Mouse (Mus musculus) monocyte, adult 5-6 weeks (primary cell): Measurements from ENCODE around the gene Adamtsl4. TPM values are rescaled to one million over a fixed set of nuclear protein-coding genes. Genes with fewer than 3 reads are reported as not detected.

Experiments used
- ATAC-seq: fragments of 153-309, 156-312 bp; replicated peaks from 2 replicates; pipeline ENCODE4 v1.8.0; 2017; ENCODE audit warnings: mild to moderate bottlenecking; ENCODE audit not compliant: low TSS enrichment, insufficient number of reproducible peaks, severe bottlenecking, poor library complexity, low FRiP score
- total RNA-seq: library from RNA; stranded (forward); fragments of 200-1000, 200-491, 200-594 nt; gene quantifications from 3 replicates; pipeline ENCODE4 v1.2.3, GENCODE M21; 2017

The Adamtsl4 gene
- total RNA-seq, 1 experiment from 2014 or later, result 0.38 TPM

GRCm38 (mm10) chr3:95651391-95652203 is 36.1 kb downstream of the Adamtsl4 start:
- 0 out of 2 replicates have a peak, but pooled peaks have one; percentile 2 for ATAC-seq

- peak; percentile 13 for ATAC-seq
Observed at GRCm38 (mm10) chr3:95651033-95651373, 36.7 kb downstream of the Adamtsl4 start.

GRCm38 (mm10) chr3:95650276-95651032 is 37.3 kb downstream of the Adamtsl4 start:
- peak; percentile 44 for ATAC-seq

GRCm38 (mm10) chr3:95648016-95648415 is 39.7 kb downstream of the Adamtsl4 start:
- no peak for ATAC-seq

- peak; percentile 95 for ATAC-seq
Observed at GRCm38 (mm10) chr3:95645313-95646235, 42.1 kb downstream of the Adamtsl4 start.

- no peak for ATAC-seq
Observed at GRCm38 (mm10) chr3:95643097-95643496, 44.6 kb downstream of the Adamtsl4 start.

GRCm38 (mm10) chr3:95639694-95640093 is 48.0 kb downstream of the Adamtsl4 start:
- ATAC-seq, result no peak

- ATAC-seq, result no peak
Observed at GRCm38 (mm10) chr3:95636072-95636471, 51.6 kb downstream of the Adamtsl4 start.

GRCm38 (mm10) chr3:95635636-95636035 is 52.1 kb downstream of the Adamtsl4 start:
- ATAC-seq, result no peak

- ATAC-seq, result peak; percentile 47
Observed at GRCm38 (mm10) chr3:95632648-95633588, 54.8 kb downstream of the Adamtsl4 start.

GRCm38 (mm10) chr3:95631304-95631703 is 56.4 kb downstream of the Adamtsl4 start:
- no peak for ATAC-seq

GRCm38 (mm10) chr3:95630856-95631255 is 56.9 kb downstream of the Adamtsl4 start:
- ATAC-seq, result peak; percentile 44; the same call in 1 of the 2 replicates

- ATAC-seq, result no peak
Observed at GRCm38 (mm10) chr3:95629755-95630154, 58.0 kb downstream of the Adamtsl4 start.

- no peak for ATAC-seq
Observed at GRCm38 (mm10) chr3:95627763-95628162, 60.0 kb downstream of the Adamtsl4 start.
